Mouse (Mus musculus): ENCODE results near the gene Sec14l1. TPM values are rescaled to one million over a fixed set of nuclear protein-coding genes. Genes with fewer than 3 reads are reported as not detected.

Gene Sec14l1
- polyA plus RNA-seq, 1 experiment from 2014 or later: 67.0 TPM

DNA sequence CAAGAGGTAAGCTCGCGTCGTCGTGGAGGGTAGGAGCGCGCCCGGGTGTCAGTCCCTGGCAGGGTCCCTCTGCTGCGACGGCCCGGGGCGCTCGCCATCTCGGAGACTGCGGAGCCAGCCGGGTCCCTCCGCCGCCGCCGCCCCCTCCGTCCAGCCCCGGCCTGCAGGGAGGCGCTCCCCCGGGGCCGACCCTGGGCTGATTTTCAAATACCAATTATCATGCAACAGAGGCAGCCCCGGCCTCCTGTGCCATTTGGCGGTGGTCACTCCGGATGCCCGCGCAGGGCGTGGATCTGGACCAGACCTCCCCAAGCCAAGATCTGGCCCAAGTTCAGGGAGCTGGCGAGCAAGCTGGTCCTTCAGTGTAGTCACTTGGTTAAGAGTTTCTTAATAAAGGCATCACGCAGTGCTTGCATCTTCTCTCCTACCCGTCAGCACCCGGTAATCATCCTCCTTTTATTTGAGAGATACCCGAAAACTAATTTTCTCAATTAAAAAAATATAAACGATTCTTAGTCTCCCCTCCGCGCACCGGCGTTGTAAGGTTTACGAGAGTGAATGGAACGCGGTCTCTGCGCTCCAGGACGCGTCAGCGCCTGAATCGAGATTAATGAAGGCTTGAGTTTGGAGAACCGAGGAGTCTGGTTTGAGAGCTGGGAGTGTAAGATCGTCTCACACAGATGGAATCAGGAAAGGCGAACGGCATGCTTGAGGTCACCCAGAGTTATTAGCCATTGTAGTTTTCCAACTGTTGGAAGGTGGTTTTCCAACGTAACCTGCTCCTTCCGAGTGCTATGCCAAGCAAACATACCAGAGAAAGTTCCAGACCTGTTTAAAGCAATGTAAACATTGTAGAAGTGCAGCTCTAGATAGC, 615 bp downstream of the Sec14l1 start:
- Histone ChIP-seq H3K4me3 (replicated peaks) (peak overlapping the region; percentile 80), H3K9me3 (no peaks in the 10 kb centered on the region), H3K4me1 (replicated peaks) (peaks cover 54% of the 10 kb centered on the region), H3K36me3 (peaks cover 3% of the 10 kb centered on the region; the same call in 1 of the 2 replicates), H3K4me2 (replicated peaks) (peak overlapping the region; percentile 72), H3K27ac (peak overlapping the region; percentile 99), H3K27me3 (no peaks in the 10 kb centered on the region), H3K9ac (replicated peaks) (peak overlapping the region; percentile 92)
- ATAC-seq: peak; percentile 86; the same call in 1 of the 2 replicates
- under 1% methylated on average over 51 of the region's 54 CpGs for WGBS

DNA sequence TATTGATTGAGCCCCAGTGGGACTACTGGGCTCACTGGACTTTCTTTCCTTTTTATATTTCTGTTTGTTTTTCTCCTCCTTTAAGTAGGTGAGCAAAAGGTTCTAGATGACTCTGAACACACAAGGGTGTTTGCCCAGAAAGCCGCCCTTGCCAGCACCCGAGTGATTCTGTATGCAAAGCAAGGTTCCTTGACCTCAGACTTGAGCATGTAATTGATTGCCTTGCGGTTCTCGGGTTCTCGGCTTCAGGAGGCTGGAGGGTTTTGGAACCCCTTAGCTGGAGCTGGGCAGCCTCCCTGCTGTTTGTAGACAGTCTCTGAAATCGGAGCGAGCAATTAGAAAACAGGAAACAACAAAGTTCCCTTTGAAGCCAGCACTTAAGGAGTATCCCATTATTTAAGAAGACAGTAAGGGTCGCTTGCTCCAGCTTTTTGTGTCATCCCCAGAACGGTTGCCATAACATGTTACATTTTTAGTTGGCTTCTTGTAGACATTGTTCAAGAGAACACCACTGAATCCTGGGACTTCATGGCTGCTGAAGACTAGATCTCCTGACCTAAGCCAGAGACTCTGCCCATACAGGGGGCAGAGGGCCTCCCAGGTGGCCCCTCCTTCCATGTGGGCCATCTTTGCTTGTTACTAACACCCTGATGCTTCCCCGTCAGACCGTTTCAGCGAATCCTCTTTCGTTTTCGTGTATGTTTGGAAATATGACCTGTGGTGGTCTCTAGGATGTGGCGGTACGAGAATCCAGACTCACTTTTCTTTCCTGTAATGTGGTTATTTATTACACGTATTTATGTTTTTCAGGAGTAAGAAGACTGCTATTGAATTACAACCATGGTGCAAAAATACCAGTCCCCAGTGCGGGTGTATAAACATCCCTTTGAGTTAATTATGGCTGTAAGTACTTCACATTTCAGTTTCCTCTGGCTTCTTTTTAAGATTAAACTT, 1.7 kb downstream of the Sec14l1 start:
- no peak for ATAC-seq
- Histone ChIP-seq H3K4me1 (replicated peaks) (peaks cover 65% of the 10 kb centered on the region), H3K4me2 (replicated peaks) (peak overlapping the region; percentile 72), H3K4me3 (replicated peaks) (peak overlapping the region; percentile 80), H3K9me3 (no peaks in the 10 kb centered on the region), H3K36me3 (peaks cover 6% of the 10 kb centered on the region; the same call in 1 of the 2 replicates), H3K27ac (no peak overlapping the region), H3K27me3 (no peaks in the 10 kb centered on the region), H3K9ac (replicated peaks) (peak overlapping the region; percentile 92)
- 58% methylated on average over 18 of the region's 18 CpGs for WGBS

- no peak overlapping the region for H3K9ac ChIP-seq (replicated peaks)
- H3K27me3 ChIP-seq: no peaks in the 10 kb centered on the region
- ATAC-seq: no peak
- H3K27ac ChIP-seq: no peak overlapping the region
- H3K4me3 ChIP-seq (replicated peaks): 0 out of 2 replicates have a peak overlapping the region, but pooled peaks have one; percentile 6
- H3K4me1 ChIP-seq (replicated peaks): peaks cover 72% of the 10 kb centered on the region
- WGBS: 67% methylated on average over 18 of the region's 18 CpGs
- H3K4me2 ChIP-seq (replicated peaks): peak overlapping the region; percentile 72
- H3K36me3 ChIP-seq: peaks cover 6% of the 10 kb centered on the region; the same call in 1 of the 2 replicates
- no peaks in the 10 kb centered on the region for H3K9me3 ChIP-seq
Measured at GRCm38 (mm10) chr11:117117321-117117720, 2.4 kb downstream of the Sec14l1 start.

- Histone ChIP-seq H3K4me2 (replicated peaks) (no peak overlapping the region), H3K9me3 (no peaks in the 10 kb centered on the region), H3K27ac (no peak overlapping the region), H3K9ac (replicated peaks) (no peak overlapping the region), H3K27me3 (no peaks in the 10 kb centered on the region), H3K4me1 (replicated peaks) (peaks cover 76% of the 10 kb centered on the region), H3K36me3 (peaks cover 6% of the 10 kb centered on the region; the same call in 1 of the 2 replicates), H3K4me3 (replicated peaks) (no peak overlapping the region)
- 92% methylated on average over 7 of the region's 7 CpGs for WGBS
- ATAC-seq: no peak
Measured at GRCm38 (mm10) chr11:117117791-117118190, 2.8 kb downstream of the Sec14l1 start.

GRCm38 (mm10) chr11:117118248-117118647, 3.3 kb downstream of the Sec14l1 start:
- Histone ChIP-seq H3K36me3 (peaks cover 6% of the 10 kb centered on the region; the same call in 1 of the 2 replicates), H3K27me3 (no peaks in the 10 kb centered on the region), H3K4me3 (replicated peaks) (no peak overlapping the region), H3K9me3 (no peaks in the 10 kb centered on the region), H3K4me1 (replicated peaks) (peaks cover 81% of the 10 kb centered on the region), H3K27ac (peak overlapping the region; percentile 32; the same call in 1 of the 2 replicates), H3K9ac (replicated peaks) (peak overlapping the region; percentile 37), H3K4me2 (replicated peaks) (peak overlapping the region; percentile 19)
- WGBS: 58% methylated on average over 4 of the region's 4 CpGs
- ATAC-seq: no peak

DNA sequence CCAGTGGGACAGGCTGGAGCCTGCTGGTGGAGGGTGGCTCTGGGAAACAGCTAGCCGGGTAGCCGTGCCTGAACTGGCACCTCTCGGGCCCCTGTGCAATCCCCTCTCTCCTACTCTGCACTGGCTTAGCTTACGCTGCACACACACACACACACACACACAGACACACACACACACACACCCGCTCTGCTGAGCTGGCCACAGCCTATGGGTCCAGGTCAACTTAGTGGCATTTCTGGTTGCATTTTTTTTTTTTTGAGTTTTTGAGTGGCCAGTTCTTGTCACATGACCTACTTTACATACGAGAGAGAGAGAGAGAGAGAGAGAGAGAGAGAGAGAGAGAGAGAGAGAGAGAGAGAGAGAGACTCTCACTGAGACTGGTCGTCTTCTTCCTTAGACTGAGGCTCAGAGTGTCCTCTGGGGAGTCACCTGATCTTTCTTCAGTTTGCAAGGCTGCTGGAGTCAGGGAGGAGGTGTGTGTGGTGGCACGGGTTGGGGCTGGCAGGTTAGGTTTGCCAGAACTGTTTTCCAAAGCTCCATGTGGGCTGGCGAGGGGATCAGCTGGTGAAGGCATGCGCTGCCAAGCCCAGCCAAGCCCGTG, 3.9 kb downstream of the Sec14l1 start:
- H3K9me3 ChIP-seq: no peaks in the 10 kb centered on the region
- peaks cover 87% of the 10 kb centered on the region for H3K4me1 ChIP-seq (replicated peaks)
- H3K36me3 ChIP-seq: peaks cover 6% of the 10 kb centered on the region; the same call in 1 of the 2 replicates
- peak overlapping the region; percentile 32; the same call in 1 of the 2 replicates for H3K27ac ChIP-seq
- no peak overlapping the region for H3K4me3 ChIP-seq (replicated peaks)
- no peak for ATAC-seq
- peak overlapping the region; percentile 41 for H3K9ac ChIP-seq (replicated peaks)
- WGBS: 32% methylated on average over 11 of the region's 11 CpGs
- H3K4me2 ChIP-seq (replicated peaks): peak overlapping the region; percentile 19
- no peaks in the 10 kb centered on the region for H3K27me3 ChIP-seq

- peaks cover 6% of the 10 kb centered on the region; the same call in 1 of the 2 replicates for H3K36me3 ChIP-seq
- peaks cover 87% of the 10 kb centered on the region for H3K4me1 ChIP-seq (replicated peaks)
- no peaks in the 10 kb centered on the region for H3K27me3 ChIP-seq
- H3K4me3 ChIP-seq (replicated peaks): no peak overlapping the region
- 67% methylated on average over 5 of the region's 5 CpGs for WGBS
- no peaks in the 10 kb centered on the region for H3K9me3 ChIP-seq
- no peak overlapping the region for H3K9ac ChIP-seq (replicated peaks)
- ATAC-seq: no peak
- no peak overlapping the region for H3K27ac ChIP-seq
- no peak overlapping the region for H3K4me2 ChIP-seq (replicated peaks)
Measured at GRCm38 (mm10) chr11:117119723-117120122, 4.8 kb downstream of the Sec14l1 start.

- Histone ChIP-seq H3K27ac (peak overlapping the region; percentile 48; the same call in 1 of the 2 replicates), H3K4me2 (replicated peaks) (peak overlapping the region; percentile 19), H3K9me3 (no peaks in the 10 kb centered on the region), H3K9ac (replicated peaks) (peak overlapping the region; percentile 55), H3K36me3 (peaks cover 6% of the 10 kb centered on the region; the same call in 1 of the 2 replicates), H3K4me3 (replicated peaks) (no peak overlapping the region), H3K4me1 (replicated peaks) (peaks cover 87% of the 10 kb centered on the region), H3K27me3 (no peaks in the 10 kb centered on the region)
- 0 out of 2 replicates have a peak, but pooled peaks have one; percentile 5 for ATAC-seq
- 63% methylated on average over 20 of the region's 20 CpGs for WGBS
Measured at GRCm38 (mm10) chr11:117120285-117121163, 5.6 kb downstream of the Sec14l1 start.

GRCm38 (mm10) chr11:117121164-117121535, 6.2 kb downstream of the Sec14l1 start:
- Histone ChIP-seq H3K4me3 (replicated peaks) (no peak overlapping the region), H3K36me3 (peaks cover 6% of the 10 kb centered on the region; the same call in 1 of the 2 replicates), H3K9ac (replicated peaks) (peak overlapping the region; percentile 55), H3K9me3 (no peaks in the 10 kb centered on the region), H3K4me1 (replicated peaks) (peaks cover 83% of the 10 kb centered on the region), H3K27ac (peak overlapping the region; percentile 48; the same call in 1 of the 2 replicates), H3K27me3 (no peaks in the 10 kb centered on the region), H3K4me2 (replicated peaks) (peak overlapping the region; percentile 19; the same call in 1 of the 2 replicates)
- peak; percentile 22; the same call in 1 of the 2 replicates for ATAC-seq
- WGBS: 45% methylated on average over 11 of the region's 11 CpGs

- Histone ChIP-seq H3K27me3 (no peaks in the 10 kb centered on the region), H3K9ac (replicated peaks) (no peak overlapping the region), H3K9me3 (no peaks in the 10 kb centered on the region), H3K4me2 (replicated peaks) (no peak overlapping the region), H3K36me3 (peaks cover 6% of the 10 kb centered on the region; the same call in 1 of the 2 replicates), H3K4me1 (replicated peaks) (peaks cover 77% of the 10 kb centered on the region), H3K4me3 (replicated peaks) (no peak overlapping the region), H3K27ac (no peak overlapping the region)
- no peak for ATAC-seq
- WGBS: 91% methylated on average over 6 of the region's 6 CpGs
Measured at GRCm38 (mm10) chr11:117121954-117122353, 7.0 kb downstream of the Sec14l1 start.
